Mouse (Mus musculus): ENCODE results near the gene Ppp1r3c. TPM values are rescaled to one million over a fixed set of nuclear protein-coding genes. Genes with fewer than 3 reads are reported as not detected.

Gene Ppp1r3c
- total RNA-seq, 4 experiments from 2014 or later = 54.6 to 70.2 (median 64.5) TPM

DNA sequence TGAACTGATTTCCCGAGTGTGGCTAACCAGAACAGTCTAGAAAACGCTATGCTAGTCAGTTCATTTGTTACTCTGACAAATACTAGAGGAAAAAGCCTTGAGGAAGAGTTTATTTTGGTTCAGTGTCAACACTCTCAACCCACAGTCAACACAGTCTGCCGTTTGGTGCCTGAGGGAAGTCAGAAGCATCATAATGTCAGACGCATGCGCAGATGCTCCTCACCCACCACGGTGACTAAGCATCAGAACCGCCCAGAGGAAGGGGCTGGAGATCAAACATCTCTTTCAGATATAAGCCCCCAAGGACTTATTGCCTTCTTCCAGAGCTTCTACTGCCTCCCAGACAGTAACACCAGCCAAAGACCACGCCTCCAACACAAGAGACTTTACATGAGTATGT, 15.3 kb downstream of the Ppp1r3c start:
- no peak for DNase-seq (ENCODE audit: low spot score in 2 of 2)

DNA sequence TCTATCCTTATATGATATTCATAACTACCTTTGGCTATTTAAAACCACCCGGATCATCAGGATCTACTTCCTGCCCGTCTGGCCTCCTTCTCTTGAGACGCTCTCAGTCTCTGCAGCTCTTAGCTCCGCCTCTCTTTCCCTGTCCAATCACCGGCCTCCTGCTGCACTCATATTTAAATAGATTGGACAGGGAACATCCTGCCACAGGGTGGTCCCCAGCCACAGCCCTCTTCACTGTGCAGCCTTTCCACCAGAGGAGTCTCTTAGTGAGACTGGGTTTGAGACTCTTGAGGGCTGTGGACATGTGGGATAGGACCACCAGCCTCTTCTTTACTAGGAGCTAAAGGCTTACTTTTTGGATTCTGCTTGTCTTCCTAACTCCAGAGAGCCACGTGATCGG, 20.2 kb downstream of the Ppp1r3c start:
- no peak for DNase-seq (ENCODE audit: low spot score in 2 of 2)

DNA sequence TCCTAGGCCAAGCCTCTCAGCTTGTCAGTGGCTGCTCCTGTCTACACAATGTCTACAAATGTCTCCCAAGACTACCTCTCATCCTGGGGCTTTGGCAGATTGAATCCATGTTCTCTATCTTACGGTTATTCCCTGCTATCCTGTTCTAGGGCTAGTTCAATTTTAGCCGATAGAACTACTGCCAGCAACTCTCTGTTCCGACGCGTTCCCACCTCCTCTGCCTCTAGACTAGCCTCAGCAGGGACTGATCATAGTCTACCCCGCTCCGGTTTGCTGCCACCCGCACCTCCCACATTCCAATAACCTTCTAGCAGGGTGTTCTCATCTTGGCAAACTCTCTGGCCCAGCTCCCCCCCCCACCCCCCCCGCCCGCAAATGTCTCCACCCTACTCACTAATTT, 20.9 kb downstream of the Ppp1r3c start:
- no peak for DNase-seq (ENCODE audit: low spot score in 2 of 2)

- DNase-seq (ENCODE audit: low spot score in 2 of 2) = no peak
Observed at GRCm38 (mm10) chr19:36714492-36714891, 22.0 kb downstream of the Ppp1r3c start.

DNA sequence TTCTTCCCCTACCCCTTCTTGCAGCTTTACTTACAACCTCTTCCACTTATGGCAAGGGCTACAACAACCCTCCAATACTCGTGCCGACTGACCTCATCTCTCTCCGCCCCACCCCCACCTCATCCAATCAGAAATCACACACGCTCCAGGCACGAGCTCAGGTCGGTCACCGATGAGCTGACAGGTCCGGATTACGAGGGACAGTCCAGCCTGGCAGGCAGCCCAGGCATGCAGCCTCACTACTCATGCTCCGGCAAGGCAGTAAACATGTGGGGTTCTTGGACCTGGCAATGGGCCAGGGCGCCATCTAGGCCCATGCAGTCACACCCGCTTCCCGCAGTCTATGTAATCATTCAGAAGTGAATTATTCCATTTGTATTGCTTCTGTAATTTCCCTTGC, 23.4 kb downstream of the Ppp1r3c start:
- no peak for DNase-seq (ENCODE audit: low spot score in 2 of 2)

- no peak for DNase-seq (ENCODE audit: low spot score in 2 of 2)
Observed at GRCm38 (mm10) chr19:36706195-36706594, 30.3 kb downstream of the Ppp1r3c start.

GRCm38 (mm10) chr19:36705286-36706146, 30.9 kb downstream of the Ppp1r3c start:
- DNase-seq (ENCODE audit: low spot score in 2 of 2) = peak; percentile 23 to 60

GRCm38 (mm10) chr19:36704763-36705162, 31.7 kb downstream of the Ppp1r3c start:
- no peak for DNase-seq (ENCODE audit: low spot score in 2 of 2)

DNA sequence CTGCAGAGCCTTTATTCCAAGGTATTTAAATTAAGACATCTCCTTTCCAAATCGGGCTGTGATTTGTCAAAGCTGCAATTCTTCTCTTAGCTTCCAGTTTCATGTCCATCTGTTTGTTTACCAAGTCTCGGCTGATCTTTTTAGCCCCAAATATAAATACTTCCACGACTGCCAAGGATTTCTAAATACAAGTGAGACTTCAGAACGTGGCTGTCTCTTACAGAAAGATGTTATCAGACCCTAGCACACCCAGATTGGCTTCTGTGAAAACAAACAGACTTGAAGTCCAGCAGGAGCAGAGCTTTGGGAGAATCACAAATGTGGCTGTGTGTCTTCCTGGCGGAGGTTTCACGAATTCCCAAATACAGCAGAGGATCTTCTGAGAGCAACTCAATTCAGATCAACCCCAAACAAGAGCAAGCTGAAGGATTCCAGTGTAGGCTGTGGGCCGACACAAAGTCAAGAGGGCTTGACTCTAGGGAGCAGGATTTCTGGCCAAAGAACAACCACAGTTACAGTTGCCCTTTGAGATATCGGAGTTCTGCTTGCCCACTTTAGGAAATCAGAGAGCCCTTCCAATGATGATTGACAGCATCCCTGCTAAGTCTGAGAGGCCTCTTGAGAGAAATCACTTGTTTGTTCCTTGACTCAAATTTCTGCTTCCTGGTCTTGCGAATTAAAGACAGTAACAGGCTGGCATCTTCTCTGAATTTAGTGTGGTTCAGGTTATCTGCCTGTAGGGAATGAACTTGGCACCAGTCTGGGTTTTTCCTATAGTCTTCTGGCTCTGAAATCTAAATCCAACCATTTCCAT, 34.4 kb downstream of the Ppp1r3c start:
- no peak for DNase-seq (ENCODE audit: low spot score in 2 of 2)

GRCm38 (mm10) chr19:36701366-36701765, 35.1 kb downstream of the Ppp1r3c start:
- no peak for DNase-seq (ENCODE audit: low spot score in 2 of 2)

DNA sequence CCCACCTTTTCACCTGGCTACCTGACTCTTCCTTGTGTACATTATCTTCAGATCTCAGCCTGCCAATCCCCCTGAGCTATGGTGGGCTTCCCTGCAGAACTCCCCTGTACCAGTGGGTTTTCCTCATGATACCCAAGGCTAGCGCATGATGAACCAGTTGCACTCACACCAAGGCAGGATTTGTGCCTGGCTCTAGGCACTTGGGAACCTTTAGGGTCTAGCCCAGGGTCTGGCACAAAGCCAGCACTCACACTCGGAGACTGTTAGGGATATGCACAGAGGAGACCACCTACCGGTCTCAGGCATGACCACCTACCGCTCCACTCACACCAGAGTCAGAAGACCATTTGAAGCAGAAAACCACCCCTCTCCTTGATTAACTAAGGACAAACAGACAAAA, 35.5 kb downstream of the Ppp1r3c start:
- DNase-seq (ENCODE audit: low spot score in 2 of 2) = no peak

DNA sequence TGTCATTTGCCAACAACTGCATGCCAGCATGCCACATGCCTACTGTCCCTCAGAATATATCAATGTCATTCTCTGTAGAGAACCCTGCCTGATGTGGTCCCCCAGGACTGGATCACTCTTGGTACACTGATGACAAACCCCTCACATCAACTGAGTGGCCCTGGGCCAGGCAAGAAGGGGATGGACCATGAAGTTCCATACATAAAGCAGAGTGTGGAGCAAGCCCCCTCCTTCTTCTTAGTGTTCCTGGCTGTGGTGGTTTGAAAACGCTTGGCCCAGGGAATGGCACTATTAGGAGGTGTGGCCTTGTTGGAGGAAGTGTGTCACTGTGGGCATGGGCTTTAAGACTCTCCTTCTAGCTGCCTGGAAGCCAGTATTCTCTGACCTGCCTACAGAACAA, 37.3 kb downstream of the Ppp1r3c start:
- no peak for DNase-seq (ENCODE audit: low spot score in 2 of 2)

DNA sequence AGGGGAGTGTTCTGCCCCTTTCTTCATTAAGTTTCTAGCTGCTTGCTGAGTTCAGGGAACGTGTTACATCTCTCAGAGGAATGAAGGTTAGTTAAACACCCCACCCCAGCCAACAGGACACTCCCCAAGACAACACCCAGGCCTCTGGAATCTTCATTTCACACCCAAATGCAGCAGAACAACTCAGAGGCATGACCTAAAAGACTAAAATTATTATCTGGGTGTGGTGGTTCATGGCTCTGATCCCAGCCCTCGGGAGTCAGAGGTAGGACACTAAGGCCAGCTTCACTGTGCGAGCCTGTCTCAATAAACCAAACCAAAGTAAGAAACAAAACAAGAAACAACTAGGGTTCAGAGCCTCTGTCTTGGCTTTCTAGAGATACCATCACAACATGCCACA, 38.3 kb downstream of the Ppp1r3c start:
- no peak for DNase-seq (ENCODE audit: low spot score in 2 of 2)

DNA sequence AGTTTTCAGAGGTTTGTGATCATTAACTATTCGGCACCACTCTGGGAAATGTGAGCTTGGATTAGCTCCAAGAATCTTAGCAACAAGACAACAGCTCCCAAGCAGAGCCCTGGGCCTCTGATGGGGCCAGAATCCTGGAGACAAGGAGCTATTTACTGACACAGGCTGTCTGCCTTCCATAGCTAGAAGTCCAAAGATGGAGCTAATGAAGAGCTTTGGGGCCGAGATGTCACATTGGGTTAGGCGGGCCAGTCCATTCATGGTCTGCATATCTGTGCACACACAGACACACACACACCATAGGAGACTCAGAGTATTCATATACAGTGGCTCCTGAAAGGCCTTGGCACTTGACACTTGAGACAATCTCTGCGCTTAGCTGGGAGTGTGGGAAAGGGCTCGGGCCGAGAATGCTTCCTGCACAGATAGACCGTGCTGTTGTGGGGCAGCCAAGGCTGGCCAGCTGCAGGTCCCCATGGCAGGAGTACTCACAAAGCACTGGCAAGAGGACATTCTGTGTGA, 39.8 kb downstream of the Ppp1r3c start:
- DNase-seq (ENCODE audit: low spot score in 2 of 2) = peak in 1 of 2 experiments; percentile 34

DNA sequence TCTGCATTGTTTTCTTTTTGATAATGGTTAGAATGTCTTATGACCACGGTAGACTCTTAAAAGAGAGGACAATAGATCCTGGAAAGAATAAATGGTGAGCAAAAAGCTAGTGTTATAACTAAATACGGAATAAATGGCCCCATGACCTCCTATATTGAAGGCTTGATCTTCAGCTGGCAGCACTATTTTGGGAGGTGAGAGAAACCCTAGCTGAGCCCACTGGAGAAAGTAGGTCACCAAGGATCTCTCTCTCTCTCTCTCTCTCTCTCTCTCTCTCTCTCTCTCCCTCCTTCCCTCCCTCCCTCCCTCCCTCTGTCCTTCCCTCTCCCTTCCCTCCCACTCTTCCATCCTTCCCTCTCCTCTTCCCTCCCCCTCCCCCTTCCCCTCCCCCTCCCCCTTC, 42.9 kb downstream of the Ppp1r3c start:
- DNase-seq (ENCODE audit: low spot score in 2 of 2) = no peak

DNA sequence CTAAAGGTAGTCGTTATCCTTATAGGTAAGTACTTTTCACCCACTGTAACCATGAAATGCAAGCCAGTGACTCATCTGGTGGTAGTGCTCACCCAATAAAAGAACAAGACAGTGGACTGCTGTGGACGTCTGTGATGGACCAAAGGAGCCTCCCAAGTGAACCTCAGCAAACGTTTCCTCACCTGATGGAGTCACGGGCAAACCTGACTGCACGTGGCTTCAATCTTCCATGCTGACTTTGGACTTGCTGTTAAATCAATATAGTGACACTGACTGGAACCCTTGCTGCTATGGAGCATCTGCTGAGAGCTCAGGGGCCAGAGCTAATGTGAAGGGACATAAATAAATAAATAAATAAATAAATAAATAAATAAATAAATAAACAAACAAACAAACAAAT, 44.5 kb downstream of the Ppp1r3c start:
- no peak for DNase-seq (ENCODE audit: low spot score in 2 of 2)

GRCm38 (mm10) chr19:36691245-36691644, 45.2 kb downstream of the Ppp1r3c start:
- no peak for DNase-seq (ENCODE audit: low spot score in 2 of 2)

- no peak for DNase-seq (ENCODE audit: low spot score in 2 of 2)
Observed at GRCm38 (mm10) chr19:36689205-36689604, 47.2 kb downstream of the Ppp1r3c start.

DNA sequence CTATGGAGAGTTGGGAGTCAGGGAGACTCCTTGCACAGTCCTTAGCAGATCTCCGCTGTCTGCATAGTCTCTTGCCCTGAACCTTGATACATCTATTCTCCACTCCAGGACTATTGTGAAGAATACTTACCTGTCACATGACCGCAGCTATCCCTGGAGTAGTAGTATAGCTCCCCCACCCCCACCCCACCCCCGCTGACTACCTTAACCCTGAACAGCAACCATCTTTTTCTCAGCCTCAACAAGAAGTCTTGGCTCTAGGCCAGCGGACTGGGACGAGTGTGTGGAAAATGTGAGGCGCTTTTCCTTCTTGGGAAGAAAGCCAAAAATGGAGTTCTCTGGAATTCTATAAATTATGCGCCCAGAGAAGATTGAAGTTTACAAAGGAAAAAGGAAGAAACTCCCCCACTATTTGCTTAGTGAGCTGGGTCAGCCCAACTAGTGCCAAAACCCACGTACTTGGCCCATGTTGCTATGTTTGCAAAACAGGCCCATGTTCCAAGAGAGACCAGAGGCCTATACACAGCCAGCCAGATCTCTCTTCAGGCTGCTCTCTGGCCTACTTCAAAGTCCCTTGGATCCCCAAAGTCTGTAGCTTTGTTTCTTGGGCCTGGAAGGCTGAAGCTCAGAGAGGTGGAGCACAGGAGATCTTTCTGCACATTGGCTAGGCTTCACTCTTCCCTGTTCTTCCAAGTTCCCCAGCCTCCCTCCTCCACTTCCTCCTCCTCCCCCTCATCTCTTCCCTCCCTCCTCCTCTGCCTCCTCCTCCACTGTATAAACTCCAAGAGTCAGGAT, 48.4 kb downstream of the Ppp1r3c start:
- DNase-seq (ENCODE audit: low spot score in 2 of 2) = peak; percentile 40 to 57

DNA sequence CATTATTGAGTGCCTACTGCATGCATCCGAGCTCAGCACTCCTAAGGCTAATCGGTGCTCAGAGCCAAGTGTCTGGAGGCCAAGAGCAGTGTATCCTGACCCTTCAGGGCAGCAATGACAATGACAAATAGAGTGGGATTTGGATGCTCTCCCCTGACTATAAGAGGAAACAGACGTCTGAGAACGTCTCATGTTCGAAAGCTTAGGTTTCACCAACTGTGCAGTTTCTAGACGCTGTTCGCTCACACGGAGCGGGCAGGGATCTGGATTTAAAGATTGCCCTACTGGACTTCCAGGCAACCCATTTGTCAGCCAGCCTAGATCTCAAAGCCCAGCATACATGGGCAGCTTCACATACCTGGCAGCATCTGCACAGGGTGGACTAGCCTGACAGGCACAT, 49.4 kb downstream of the Ppp1r3c start:
- no peak for DNase-seq (ENCODE audit: low spot score in 2 of 2)

GRCm38 (mm10) chr19:36686016-36686415, 50.4 kb downstream of the Ppp1r3c start:
- no peak for DNase-seq (ENCODE audit: low spot score in 2 of 2)

All from layer of hippocampus, adult 8-10 months (tissue).